Mouse (Mus musculus): Measurements from ENCODE around the gene Fryl.

DNA sequence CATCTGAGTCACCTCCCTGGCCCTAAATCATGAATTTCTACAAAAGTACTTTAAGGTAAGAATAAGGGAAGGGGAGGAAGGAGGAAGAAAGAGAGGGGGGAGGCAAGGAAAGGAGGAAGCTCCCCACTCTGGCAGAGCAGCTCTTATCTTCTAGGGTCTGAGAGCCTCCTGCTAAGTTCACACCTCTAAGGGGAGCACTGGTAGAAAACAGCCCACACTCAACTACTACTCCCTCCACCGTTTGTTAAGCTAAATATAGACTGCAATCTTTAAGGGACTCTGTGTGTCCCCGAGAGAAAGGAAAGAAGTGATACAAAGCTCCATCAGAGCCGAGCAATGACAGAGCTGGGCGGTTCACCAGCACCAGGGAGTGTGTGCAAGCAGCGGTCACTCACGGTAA lies 24.6 kb downstream of the Fryl start:
- TF ChIP-seq CTCF (IDR thresholded peaks at IDR 0.05; ENCODE audit: low read depth), result no peak
- TF ChIP-seq EP300 (optimal IDR thresholded peaks at IDR 0.05), result no peak
